28 mouse cellular contexts compared by ENCODE assay signal in genomic region chr9:83569898-83570297, GRCm38 (mm10). TPM values are rescaled to one million over a fixed set of nuclear protein-coding genes. Genes with fewer than 3 reads are reported as not detected.
DNase-seq lines count a peak whose midpoint lies in the region; ATAC-seq and TF ChIP-seq lines count a peak whose summit lies in the region.
"Had no signal": no experiment of that assay in that cellular context is flagged by ENCODE, and none has a peak within 500 bp of the region (broad histone marks: within the 10 kb centered on the region; RNA-seq: fewer than 3 reads in every experiment).

No protein-coding gene starts in this region.

- no peaks in the 10 kb centered on the region for H3K79me2 ChIP-seq in CH12.LX (replicated peaks; ENCODE audit: control insufficient read depth, extremely low read depth, insufficient read depth, poor library complexity, severe bottlenecking)

- no peak for TF ChIP-seq EP300 in CH12.LX (IDR thresholded peaks at IDR 0.05; ENCODE audit: low read length)

- no peak for TF ChIP-seq RAD21 in CH12.LX (IDR thresholded peaks at IDR 0.05; ENCODE audit: low read depth, low read length)

- in situ Hi-C loops in CH12.LX (cut with MboI; ENCODE audit: low pct_ligation_motif_present, low pct_unique_long_range_greater_than_20kb, low sequenced_read_pairs): loop anchor here (5.0 to 10.0 kb wide), 2 partner anchors 33 to 85 kb away; no protein-coding TSS in a partner anchor

- TF ChIP-seq CTCF in CH12.LX (conservative IDR thresholded peaks at IDR 0.05 in 1 of 2, IDR thresholded peaks at IDR 0.05 in 1 of 2; ENCODE audit: low read depth in 2 of 2, low read length in 2 of 2): no peak

- H3K9ac ChIP-seq in CH12.LX (ENCODE audit: insufficient read depth, low read depth): no peak overlapping the region
- H3K9ac ChIP-seq in liver, embryonic 12.5 days: no peak overlapping the region
- H3K9ac ChIP-seq: embryonic facial prominence, embryonic 13.5 days; forebrain, embryonic 13.5 days; heart, embryonic 12.5 days; heart, embryonic 15.5 days; hindbrain, embryonic 12.5 days; hindbrain, embryonic 15.5 days had no signal

- H3K4me1 ChIP-seq in CH12.LX (ENCODE audit: control insufficient read depth in 1 of 2, insufficient read depth in 2 of 2): peaks cover 27 to 69% of the 10 kb centered on the region in 2 experiments
- peaks cover 21% of the 10 kb centered on the region for H3K4me1 ChIP-seq in liver, embryonic 12.5 days
- H3K4me1 ChIP-seq: hindbrain, embryonic 15.5 days had no signal

- dilution Hi-C loops in CH12.LX (cut with MboI; ENCODE audit: extremely low pct_ligation_motif_present, extremely low pct_unique_long_range_greater_than_20kb, low sequenced_read_pairs): no loop called here

- TF ChIP-seq POLR2A in CH12.LX (IDR thresholded peaks at IDR 0.05; ENCODE audit: low read depth, low read length): no peak

- WGBS in liver, embryonic 12.5 days (ENCODE audit: insufficient replicate concordance): 33% methylated on average over 7 of the region's 7 CpGs

- H3K9me3 ChIP-seq in CH12.LX (replicated peaks; ENCODE audit: low read length): no peaks in the 10 kb centered on the region
- no peaks in the 10 kb centered on the region for H3K9me3 ChIP-seq in liver, embryonic 12.5 days (replicated peaks)
- H3K9me3 ChIP-seq: embryonic facial prominence, embryonic 10.5 days; embryonic facial prominence, embryonic 13.5 days; forebrain, embryonic 13.5 days; G1E; heart, embryonic 12.5 days; heart, embryonic 15.5 days; hindbrain, embryonic 12.5 days; hindbrain, embryonic 15.5 days had no signal

- DNase-seq in B cell, adult 2 months: peak; percentile 49 to 54
- DNase-seq in CH12.LX (ENCODE audit: extremely low read depth): peak; percentile 76
- DNase-seq in ovary, postnatal 10 days (ENCODE audit: low spot score): no peak
- DNase-seq in heart, postnatal 25 days (ENCODE audit: low spot score): no peak
- DNase-seq: adrenal gland, postnatal 10 days; adrenal gland, postnatal 36 days; cerebellum, adult 18-20 months; cerebellum, adult 9-10 months; cerebellum, postnatal 14 days; embryo, embryonic 11 days; gastrocnemius, postnatal 10 days; gastrocnemius, postnatal 36 days; heart, postnatal 10 days; heart, postnatal 4 days had no signal

- intact Hi-C loops in heart, postnatal 25 days (cut with DNase I): no loop called here

- H3K4me2 ChIP-seq in CH12.LX (ENCODE audit: insufficient read depth, low read depth, poor library complexity, severe bottlenecking): peak overlapping the region; percentile 76
- H3K4me2 ChIP-seq in liver, embryonic 12.5 days: no peak overlapping the region
- H3K4me2 ChIP-seq: embryonic facial prominence, embryonic 13.5 days; forebrain, embryonic 13.5 days; heart, embryonic 12.5 days; heart, embryonic 15.5 days; hindbrain, embryonic 12.5 days; hindbrain, embryonic 15.5 days had no signal

- no peak overlapping the region for H3K27ac ChIP-seq in CH12.LX (ENCODE audit: insufficient read depth, low read depth)
- H3K27ac ChIP-seq in liver, embryonic 12.5 days: no peak overlapping the region
- H3K27ac ChIP-seq: embryonic facial prominence, embryonic 10.5 days; embryonic facial prominence, embryonic 13.5 days; forebrain, embryonic 13.5 days; heart, embryonic 15.5 days; hindbrain, embryonic 12.5 days; hindbrain, embryonic 15.5 days had no signal

- peak; percentile 59 to 67; a peak in 3 of 4 replicates for ATAC-seq in hematopoietic stem cell, adult 5-6 weeks (replicated peaks in 1 of 2; ENCODE audit: insufficient read depth in 1 of 2, low FRiP score in 2 of 2, low TSS enrichment in 1 of 2, low read depth in 1 of 2, poor library complexity in 2 of 2, severe bottlenecking in 2 of 2)
- peak; percentile 53; the same call in 1 of the 2 replicates for ATAC-seq in neutrophil, adult 5-6 weeks (ENCODE audit: extremely low read depth, insufficient number of reproducible peaks, low FRiP score, poor library complexity, severe bottlenecking)
- ATAC-seq in liver, embryonic 12.5 days: no peak
- ATAC-seq: forebrain, embryonic 13.5 days; forebrain, embryonic 16.5 days; Patski had no signal

- no peaks in the 10 kb centered on the region for H3K36me3 ChIP-seq in CH12.LX (replicated peaks in 1 of 2; ENCODE audit: control insufficient read depth in 1 of 2, insufficient read depth in 1 of 2, low read length in 1 of 2)
- H3K36me3 ChIP-seq in liver, embryonic 12.5 days: no peaks in the 10 kb centered on the region
- H3K36me3 ChIP-seq: embryonic facial prominence, embryonic 10.5 days; embryonic facial prominence, embryonic 13.5 days; G1E; heart, embryonic 12.5 days; heart, embryonic 15.5 days; hindbrain, embryonic 12.5 days; hindbrain, embryonic 15.5 days had no signal

- no peaks in the 10 kb centered on the region for H3K27me3 ChIP-seq in CH12.LX (replicated peaks)
- no peaks in the 10 kb centered on the region for H3K27me3 ChIP-seq in liver, embryonic 12.5 days (replicated peaks)
- H3K27me3 ChIP-seq: embryonic facial prominence, embryonic 13.5 days; forebrain, embryonic 13.5 days; heart, embryonic 12.5 days; heart, embryonic 15.5 days; hindbrain, embryonic 12.5 days; hindbrain, embryonic 15.5 days; Patski had no signal

- H3K4me3 ChIP-seq in CH12.LX (replicated peaks in 1 of 3; ENCODE audit: low read depth in 2 of 3, low read length in 2 of 3, poor library complexity in 1 of 3): no peak overlapping the region
- no peak overlapping the region for H3K4me3 ChIP-seq in liver, embryonic 12.5 days
- H3K4me3 ChIP-seq: embryonic facial prominence, embryonic 10.5 days; embryonic facial prominence, embryonic 13.5 days; erythroblast, embryonic 14.5 days; forebrain, embryonic 13.5 days; heart, embryonic 12.5 days; heart, embryonic 15.5 days; hindbrain, embryonic 12.5 days; hindbrain, embryonic 15.5 days had no signal

TF ChIP-seq in CH12.LX, 34 proteins besides CTCF, POLR2A, EP300 and RAD21:
- TF ChIP-seq CHD2 (IDR thresholded peaks at IDR 0.05; ENCODE audit: low read length) (peak; percentile 70), PAX5 (IDR thresholded peaks at IDR 0.05; ENCODE audit: low read length) (no peak)

RNA-seq across cellular contexts. Expression of gene Sh3bgrl2, which starts 21.8 kb away (rescaled TPM):
- 0.04 and 0.08 TPM in 2 replicates for total RNA-seq in CH12.LX (2012; rRNA removed)
- total RNA-seq in CH12.LX (2014; rRNA removed): 0.27 TPM in 2 replicates
- polyA plus RNA-seq in CH12.LX (2012; ENCODE audit: insufficient read length, low read depth): 0.11 and 0.26 TPM in 2 replicates
- 0.69 and 2.2 TPM in 2 replicates for total RNA-seq in hematopoietic stem cell, adult 5-6 weeks (2017)
- total RNA-seq in neutrophil, adult 5-6 weeks (2017): 4.7 and 6.1 TPM in 2 replicates
- polyA plus RNA-seq in liver, embryonic 12.5 days (2016; fragmentation: Nextera tagmentation; extraction: Ambion mirVana): 9.7 and 10.8 TPM in 2 replicates
- total RNA-seq in heart, postnatal 25 days (2021): 1 to 10 TPM; 3.9 to 4.8 TPM
- polyA plus RNA-seq: G1E had no signal

Comparison
In these comparisons a context has a peak if more than half of its experiments do, and no peak if none do; other contexts are left out.
1. DNase-seq: peak in B cell, adult 2 months (2 of 2) and CH12.LX (single experiment); none in ovary, postnatal 10 days (single experiment) and heart, postnatal 25 days (single experiment).